Mouse (Mus musculus): ENCODE data around the gene AI837181.
A peak's percentile ranks its signal among the peaks of the same experiment; 100 is the strongest.

- TF ChIP-seq CTCF (IDR thresholded peaks at IDR 0.05; ENCODE audit: low read depth, low read length): peak; percentile 36; the same call in 1 of the 2 replicates
- no peak for TF ChIP-seq POLR2AphosphoS5 (IDR thresholded peaks at IDR 0.05; ENCODE audit: insufficient replicate concordance, low read depth, low read length)
- no peak for TF ChIP-seq GATA2 (IDR thresholded peaks at IDR 0.05; ENCODE audit: borderline replicate concordance, low read depth, low read length)
- TF ChIP-seq TAL1 (conservative IDR thresholded peaks at IDR 0.05; ENCODE audit: low read depth, low read length): no peak
- TF ChIP-seq GATA1 (IDR thresholded peaks at IDR 0.05; ENCODE audit: borderline replicate concordance, low read length): no peak
Measured at GRCm38 (mm10) chr19:5428083-5428482, 3.1 kb downstream of the AI837181 start.
